Mouse (Mus musculus) forebrain, embryonic 10.5 days (tissue): ENCODE measurements around the gene Gm3558. TPM values are rescaled to one million over a fixed set of nuclear protein-coding genes. Genes with fewer than 3 reads are reported as not detected.
"Not testable (repeated sequence)": the region's sequence is repeated elsewhere in the genome, so short reads cannot be mapped to it uniquely, and the experiment has no call there.

ENCODE experiments used
- DNase-seq: peaks from one replicate; pipeline ENCODE4 v3.0.0-alpha.2; 2017; ENCODE audit warnings: low spot score; ENCODE audit errors: extremely low spot score
- H3K27ac ChIP-seq: fragments of 300-500 bp; sonication (generic); 2 replicates; pipeline ENCODE4 v1.5.1; 2016; ENCODE audit warnings: mild to moderate bottlenecking
- H3K27me3 ChIP-seq: fragments of 300-500 bp; sonication (generic); 2 replicates; pipeline ENCODE4 v1.6.1; 2016; ENCODE audit warnings: mild to moderate bottlenecking; ENCODE audit not compliant: poor library complexity, severe bottlenecking
- H3K36me3 ChIP-seq: fragments of 300-500 bp; sonication (generic); replicated peaks from 2 replicates; pipeline ENCODE4 v1.6.1; 2016; ENCODE audit warnings: mild to moderate bottlenecking, moderate library complexity
- H3K4me1 ChIP-seq: fragments of 300-500 bp; sonication (generic); 2 replicates; pipeline ENCODE4 v1.6.1; 2016
- H3K4me3 ChIP-seq: fragments of 300-500 bp; sonication (generic); 2 replicates; pipeline ENCODE4 v1.5.1; 2016; ENCODE audit warnings: mild to moderate bottlenecking, moderate library complexity
- H3K9me3 ChIP-seq: fragments of 300-500 bp; sonication (generic); 2 replicates; pipeline ENCODE4 v1.6.1; 2016; ENCODE audit warnings: mild to moderate bottlenecking, moderate library complexity
- WGBS: fragments of 180-500 bp; shearing (Covaris S2); methylation state at CpG from one replicate; pipeline ENCODE4 v1.1.7; 2016; 5-methylcytosine and 5-hydroxymethylcytosine counted together
- polyA plus RNA-seq: library from polyadenylated mRNA; unstranded; fragments of >200 nt; fragmentation: Nextera tagmentation; extraction: Ambion mirVana; gene quantifications from 2 replicates; pipeline ENCODE4 v1.2.1, GENCODE M21; 2016

The Gm3558 gene
- 0.58 and 0.90 TPM in 2 replicates for polyA plus RNA-seq

DNA sequence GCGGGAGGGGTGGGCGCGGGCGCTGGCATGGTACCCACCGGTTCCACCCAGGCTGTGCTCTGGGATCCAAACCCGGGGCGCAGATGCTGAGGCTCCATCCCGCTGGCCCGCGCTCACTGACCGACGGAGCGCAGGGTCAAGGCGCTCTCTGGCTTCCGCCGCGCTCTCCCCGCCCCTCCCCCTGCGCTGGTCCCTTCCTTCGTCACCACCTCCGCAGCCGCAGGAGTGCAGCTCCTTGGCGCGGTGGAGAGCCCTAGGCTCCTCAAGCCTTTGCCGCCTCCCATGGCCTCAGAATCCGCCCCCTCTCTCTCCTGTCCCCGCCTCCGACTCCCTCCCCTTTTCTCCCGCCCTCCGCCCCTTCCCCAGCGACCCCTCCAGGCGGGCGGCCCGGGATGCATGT is at the start of gene Gm3558:
Gene Gm3558 (minus strand): TSS at position 185 of the 400 bp plus-strand sequence.
- Histone ChIP-seq H3K27ac (peak within 1 kb of the TSS; percentile 60), H3K4me3 (peak within 1 kb of the TSS; percentile 55)
- H3K4me1 ChIP-seq, H3K36me3 ChIP-seq, H3K9me3 ChIP-seq, H3K27me3 ChIP-seq, DNase-seq: not testable (repeated sequence)
- no CpG with 5 or more reads among the region's 34 CpGs for WGBS

DNA sequence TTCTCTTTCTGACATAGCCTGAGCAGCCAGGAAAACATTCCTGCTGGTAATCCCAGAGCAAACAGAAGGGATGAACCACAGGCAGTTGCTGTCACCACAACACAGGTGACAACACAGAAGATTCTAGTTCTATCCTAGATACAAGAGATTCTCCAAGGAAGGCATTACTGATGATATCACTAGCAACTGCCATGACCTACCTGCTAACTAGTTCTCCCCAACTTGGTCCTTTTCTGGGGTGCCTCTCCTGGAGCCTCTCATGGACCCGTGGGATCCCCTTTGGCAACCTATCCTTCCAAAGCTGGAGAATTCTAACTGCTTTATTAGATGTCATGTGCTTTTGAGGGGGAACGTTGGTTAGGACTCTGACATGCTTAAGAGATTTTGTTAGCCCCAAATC is 27.1 kb upstream of the Gm3558 start, which contains the start of gene Gm10338:
Gene Gm10338 (minus strand): TSS at position 101 of the 400 bp plus-strand sequence.
- not testable (repeated sequence) for H3K4me3 ChIP-seq, H3K4me1 ChIP-seq, H3K27ac ChIP-seq, H3K36me3 ChIP-seq, H3K9me3 ChIP-seq, DNase-seq, H3K27me3 ChIP-seq
- WGBS: no CpG with 5 or more reads among the region's 2 CpGs

DNA sequence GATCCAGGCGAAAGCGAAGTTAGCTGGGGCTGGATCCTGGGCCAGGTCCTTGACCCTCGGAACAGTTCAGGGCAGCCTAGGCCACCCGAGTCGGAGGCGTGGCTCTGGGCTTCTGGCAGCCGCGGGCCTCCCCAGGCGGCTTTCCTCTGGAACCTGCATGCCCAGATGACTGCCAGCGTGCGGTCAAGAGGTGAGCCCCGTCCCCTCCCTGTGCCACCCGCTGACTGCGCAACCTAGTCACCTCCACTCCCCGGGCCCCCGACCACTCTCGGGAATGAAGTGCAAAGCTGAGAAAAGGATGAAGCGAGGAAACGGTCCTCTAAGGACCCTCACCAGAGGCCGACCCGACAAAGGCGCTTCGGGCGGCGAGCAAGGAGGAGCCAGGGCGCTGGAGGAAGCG is 476 bp downstream of the Gm3558 start:
- not testable (repeated sequence) for H3K9me3 ChIP-seq, H3K27me3 ChIP-seq, H3K4me1 ChIP-seq, H3K36me3 ChIP-seq
- DNase-seq: peak; percentile 17
- WGBS: 1% methylated on average over 21 of the region's 27 CpGs
- Histone ChIP-seq H3K27ac (peak overlapping the region; percentile 60), H3K4me3 (peak overlapping the region; percentile 55)

DNA sequence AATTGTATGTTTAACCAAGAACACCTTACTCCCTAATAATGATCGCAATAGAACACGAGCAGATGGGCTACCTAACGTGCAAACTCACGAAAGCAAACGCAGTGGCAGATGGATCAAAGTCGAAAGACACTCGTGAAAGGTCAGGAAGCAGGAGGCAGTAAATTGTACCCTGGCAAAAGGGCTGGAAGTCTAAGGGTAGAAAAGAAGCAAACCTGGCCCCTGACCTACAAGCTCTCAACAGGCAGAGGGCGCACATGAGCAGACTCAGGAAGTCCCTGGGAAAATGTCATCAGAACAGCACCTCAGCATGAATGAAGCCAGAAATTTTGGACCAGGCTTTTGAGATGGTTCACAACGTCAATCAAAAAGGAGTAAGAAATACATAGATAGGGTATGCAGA is 1.1 kb downstream of the Gm3558 start:
- H3K4me3 ChIP-seq, H3K36me3 ChIP-seq, H3K4me1 ChIP-seq, H3K27me3 ChIP-seq, DNase-seq, H3K27ac ChIP-seq, H3K9me3 ChIP-seq: not testable (repeated sequence)
- 14% methylated on average over 8 of the region's 9 CpGs for WGBS

Other genes with a start within 250 kb of the Gm3558 start
- not detected in 2 replicates for gene Gm5797, start 236.2 kb downstream of the Gm3558 start, polyA plus RNA-seq
- not detected in 2 replicates for gene Gm8374, start 203.4 kb downstream of the Gm3558 start, polyA plus RNA-seq
- gene Gm3755, start 117.6 kb downstream of the Gm3558 start, polyA plus RNA-seq: not detected in 2 replicates
- 1.2 and 1.4 TPM in 2 replicates for gene Gm3752, start 84.8 kb downstream of the Gm3558 start, polyA plus RNA-seq
- gene Gm10338, start 27.0 kb upstream of the Gm3558 start, polyA plus RNA-seq: not detected in 2 replicates
- not detected in 2 replicates for gene Gm10128, start 75.4 kb upstream of the Gm3558 start, polyA plus RNA-seq
- gene Gm26661, start 223.0 kb upstream of the Gm3558 start, polyA plus RNA-seq: not detected in 2 replicates
- gene Flnb, start 249.4 kb upstream of the Gm3558 start, polyA plus RNA-seq: 22.9 and 24.2 TPM in 2 replicates